Mouse (Mus musculus) cerebellum, adult 9-11 months (tissue): ENCODE measurements around the gene Ywhae.

Experiments used
- DNase-seq: peaks from one replicate; pipeline ENCODE4 v3.0.0; 2022

Gene Ywhae

DNA sequence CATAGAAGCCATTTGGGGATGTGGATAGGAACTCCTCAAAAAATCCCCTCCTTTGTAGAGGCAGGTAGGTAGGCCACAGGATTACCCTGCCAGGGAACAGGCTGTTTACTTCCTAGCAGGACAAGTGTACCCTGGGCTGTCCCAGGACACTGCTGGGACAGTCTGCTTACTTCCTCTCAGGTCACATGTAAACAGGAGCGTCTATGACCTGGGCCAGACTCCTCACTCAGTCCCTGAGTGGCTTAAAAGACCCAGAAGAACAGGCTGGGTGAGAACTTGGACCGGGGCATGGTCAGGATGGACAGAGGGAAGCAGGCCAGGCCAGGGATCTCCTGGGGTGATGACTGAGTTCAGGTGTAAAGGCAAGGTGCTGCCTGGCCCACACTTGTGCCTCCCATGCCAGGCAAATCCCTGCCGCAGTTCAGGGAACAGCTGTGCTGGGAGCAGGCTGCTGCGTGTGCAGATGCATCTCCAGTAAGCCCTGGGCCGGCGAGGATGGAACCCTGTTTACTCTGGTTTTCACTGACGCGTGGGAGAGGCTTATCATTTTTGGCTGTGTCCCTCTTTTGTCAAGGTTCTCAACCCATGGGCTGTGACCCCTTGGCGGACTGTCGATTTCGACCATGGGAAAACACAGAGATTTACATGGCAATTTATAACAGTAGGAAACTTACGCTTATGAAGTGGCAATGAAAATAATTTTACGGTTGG, 64.0 kb downstream of the Ywhae start:
- peak; percentile 25 for DNase-seq

DNA sequence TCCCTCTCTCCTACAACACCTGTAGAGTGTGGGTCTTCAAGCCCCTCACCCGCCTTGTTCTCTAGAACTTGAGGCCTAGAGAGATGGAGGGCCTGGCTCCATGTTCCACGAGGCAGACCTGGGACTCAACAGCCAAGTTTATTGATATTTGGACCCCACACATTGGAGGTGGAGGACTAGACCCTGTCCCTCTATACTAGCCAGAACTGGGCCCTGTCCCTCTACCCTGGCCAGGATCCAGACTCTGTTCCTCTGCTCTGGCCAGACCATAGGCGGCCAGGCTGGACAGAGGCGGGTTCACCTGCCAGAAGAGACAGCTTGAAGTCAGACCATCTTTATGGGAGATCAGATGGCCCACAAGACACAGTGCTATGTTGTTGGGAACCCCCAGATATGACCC, 68.7 kb downstream of the Ywhae start:
- no peak for DNase-seq

DNA sequence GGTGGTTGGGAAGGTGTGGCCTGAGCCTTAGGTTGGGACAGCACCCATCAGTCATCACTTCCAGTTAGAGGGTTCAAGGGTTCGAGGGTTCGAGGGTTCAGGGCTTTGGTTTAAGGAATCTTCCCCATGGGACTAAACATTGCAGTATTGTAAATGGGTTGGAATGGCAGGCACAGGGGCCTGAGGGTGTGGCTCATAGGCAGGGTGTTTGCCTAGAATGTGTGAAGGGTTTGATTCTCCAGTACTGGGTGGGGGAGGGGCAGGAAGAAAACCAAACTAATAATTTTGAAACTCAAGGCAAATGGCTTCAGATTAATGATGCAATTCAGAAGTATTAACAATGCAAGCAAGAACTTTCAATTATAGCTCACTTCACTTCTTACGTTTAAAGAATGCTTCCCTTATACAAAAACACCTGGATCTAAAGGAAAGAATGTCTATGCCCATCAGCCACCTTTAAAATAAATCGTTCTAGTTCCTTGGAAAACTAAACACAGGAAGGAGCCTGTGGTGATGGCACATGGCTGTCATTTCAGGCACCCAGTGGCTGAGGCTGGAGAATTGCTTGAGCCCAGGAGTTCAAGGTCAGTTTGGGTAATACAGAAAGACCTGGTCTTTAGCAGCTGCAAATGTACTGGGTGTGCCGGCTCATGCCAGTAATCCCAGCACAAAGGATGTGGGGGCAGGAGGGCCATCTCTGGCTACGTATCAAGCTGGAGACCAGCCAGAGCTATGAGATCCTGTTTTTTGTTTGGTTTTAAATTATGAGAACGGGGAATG, 69.3 kb downstream of the Ywhae start:
- DNase-seq: no peak

DNA sequence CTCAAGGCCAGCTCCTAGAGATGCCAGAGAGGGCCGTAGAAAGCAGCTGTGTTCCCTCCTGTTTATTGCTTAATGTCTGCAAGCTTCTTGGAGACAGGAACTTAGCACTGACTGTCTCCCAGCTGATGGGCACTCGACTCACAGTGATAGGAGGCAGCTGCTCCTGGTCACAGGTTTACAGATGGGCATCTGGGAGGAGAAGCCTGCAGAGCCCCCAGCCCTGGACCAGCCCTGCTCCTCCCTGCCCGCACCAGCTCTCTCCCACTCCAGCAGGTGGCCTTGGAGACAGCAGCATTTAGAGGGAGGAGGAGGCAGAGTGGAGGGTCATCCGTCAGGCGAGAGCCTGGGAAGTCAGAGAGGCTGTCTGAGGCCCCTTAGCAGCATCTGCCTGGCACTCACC, 74.8 kb downstream of the Ywhae start:
- no peak for DNase-seq

DNA sequence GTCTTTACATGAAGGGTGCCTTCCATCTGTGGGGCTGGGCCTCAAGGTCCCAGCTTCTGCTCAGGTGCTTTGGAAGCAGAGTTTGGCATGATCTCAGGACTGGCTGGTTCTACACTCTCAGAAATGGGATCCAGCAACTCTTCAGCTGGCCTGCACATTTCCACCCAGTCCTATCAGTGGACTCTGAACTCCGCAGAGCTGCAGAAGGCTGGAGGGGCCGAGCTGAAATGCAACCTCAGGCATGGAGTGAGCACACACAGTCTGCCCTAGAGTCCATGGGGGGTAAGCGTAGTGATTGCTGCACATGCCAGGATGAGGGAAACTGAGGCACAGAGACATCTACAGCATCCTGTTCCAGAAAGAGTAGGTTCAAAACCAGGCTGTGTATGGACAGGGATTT, 77.9 kb downstream of the Ywhae start:
- no peak for DNase-seq

DNA sequence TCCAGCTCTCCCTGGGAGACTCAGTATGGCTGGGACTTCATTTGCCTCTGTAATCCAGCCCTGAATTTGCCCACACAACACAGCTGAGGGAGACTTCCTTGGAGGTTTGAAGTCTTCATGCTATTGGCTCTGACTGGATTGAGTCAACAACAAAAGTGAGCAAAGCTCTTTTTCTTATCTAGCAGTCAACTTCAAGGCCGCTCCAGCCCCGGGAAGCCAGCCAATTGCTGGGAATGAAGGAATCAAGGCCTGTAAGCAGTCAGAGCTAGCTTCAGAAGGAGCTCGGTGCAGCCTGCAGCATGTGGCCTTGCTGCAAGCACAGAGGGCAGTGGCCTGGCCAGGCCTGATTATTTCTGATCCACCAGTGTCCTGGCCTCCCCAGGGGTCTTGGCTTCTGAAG, 79.2 kb downstream of the Ywhae start:
- peak; percentile 41 for DNase-seq

DNA sequence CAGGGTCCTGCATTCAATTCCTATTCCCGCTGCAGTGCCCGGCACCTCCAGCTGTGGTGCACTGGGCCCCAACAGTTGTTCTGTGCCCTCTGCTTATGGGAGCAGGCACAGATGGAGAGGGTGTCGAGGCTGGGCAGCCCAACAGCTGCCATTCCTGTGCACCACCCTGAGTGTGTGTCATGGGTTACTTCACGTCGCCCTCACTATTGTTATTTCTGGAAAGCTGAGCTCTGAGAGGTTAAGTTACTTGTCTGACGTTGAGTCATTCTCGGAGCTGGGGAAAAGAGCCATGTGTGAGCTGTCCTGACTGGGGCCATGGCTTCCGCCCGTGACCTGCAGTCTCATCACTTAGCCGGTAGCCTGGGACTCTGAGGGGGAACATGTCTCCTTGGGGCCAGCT, 80.4 kb downstream of the Ywhae start:
- no peak for DNase-seq
